Mouse (Mus musculus) thymus, adult 18-20 months (tissue): ENCODE measurements around the gene Hoxd3.

Experiments
- DNase-seq, 2 experiments: peaks; one replicate each; pipeline ENCODE4 v3.0.0; 2022; ENCODE audit warnings: mixed read lengths in 2 of 2

Hoxd3 gene

GRCm38 (mm10) chr2:74747661-74748141 is 36.0 kb downstream of the Hoxd3 start:
- no peak for DNase-seq

- DNase-seq: no peak
Observed at GRCm38 (mm10) chr2:74748436-74748995, 36.8 kb downstream of the Hoxd3 start.

- DNase-seq: peak in 1 of 2 experiments; percentile 20
Observed at GRCm38 (mm10) chr2:74749337-74750121, 37.8 kb downstream of the Hoxd3 start.

GRCm38 (mm10) chr2:74750731-74751250 is 39.1 kb downstream of the Hoxd3 start:
- no peak for DNase-seq

- DNase-seq: no peak
Observed at GRCm38 (mm10) chr2:74751861-74752260, 40.1 kb downstream of the Hoxd3 start.

- DNase-seq: no peak
Observed at GRCm38 (mm10) chr2:74752431-74753174, 40.9 kb downstream of the Hoxd3 start.

- no peak for DNase-seq
Observed at GRCm38 (mm10) chr2:74753175-74753523, 41.4 kb downstream of the Hoxd3 start.

- no peak for DNase-seq
Observed at GRCm38 (mm10) chr2:74753711-74754110, 42.0 kb downstream of the Hoxd3 start.

GRCm38 (mm10) chr2:74760146-74760545 is 48.4 kb downstream of the Hoxd3 start:
- no peak for DNase-seq

GRCm38 (mm10) chr2:74761941-74762340 is 50.2 kb downstream of the Hoxd3 start:
- no peak for DNase-seq

- no peak for DNase-seq
Observed at GRCm38 (mm10) chr2:74762522-74763244, 51.0 kb downstream of the Hoxd3 start, which contains the start of gene Hoxd1. Hoxd1 (plus strand) TSS chr2:74762980.

- no peak for DNase-seq
Observed at GRCm38 (mm10) chr2:74763245-74763735, 51.6 kb downstream of the Hoxd3 start.

GRCm38 (mm10) chr2:74763976-74764375 is 52.2 kb downstream of the Hoxd3 start:
- no peak for DNase-seq

- no peak for DNase-seq
Observed at GRCm38 (mm10) chr2:74774359-74774758, 62.6 kb downstream of the Hoxd3 start.

- no peak for DNase-seq
Observed at GRCm38 (mm10) chr2:74777536-74778275, 66.0 kb downstream of the Hoxd3 start.

GRCm38 (mm10) chr2:74781386-74781785 is 69.7 kb downstream of the Hoxd3 start:
- no peak for DNase-seq

GRCm38 (mm10) chr2:74795531-74795930 is 83.8 kb downstream of the Hoxd3 start:
- DNase-seq: no peak
